Mouse (Mus musculus): ENCODE results near the gene Arhgef3.
A peak's percentile ranks its signal among the peaks of the same experiment; 100 is the strongest.
"Not testable (repeated sequence)": the region's sequence is repeated elsewhere in the genome, so short reads cannot be mapped to it uniquely, and the experiment has no call there.

Arhgef3 gene

DNA sequence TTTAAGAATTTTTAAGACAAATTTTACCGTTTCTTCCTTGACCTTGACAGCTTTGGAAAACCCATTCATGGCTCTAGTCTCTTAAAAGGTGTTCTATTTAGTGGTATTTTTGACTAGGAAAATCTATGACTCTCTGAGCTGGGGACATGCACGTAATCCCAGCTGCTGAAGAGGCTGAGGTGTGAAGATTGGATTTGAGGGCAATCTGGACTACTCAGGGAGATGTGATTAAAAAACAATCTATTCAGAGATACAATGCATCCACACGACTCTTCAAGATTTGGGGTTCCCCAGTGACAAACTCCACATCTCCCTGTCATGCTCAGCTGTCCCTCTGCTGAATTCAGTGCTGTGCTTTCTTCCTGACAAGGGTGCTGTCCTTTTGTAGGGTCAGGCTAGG is 84.4 kb downstream of the Arhgef3 start:
- peak; percentile 37 for DNase-seq

DNA sequence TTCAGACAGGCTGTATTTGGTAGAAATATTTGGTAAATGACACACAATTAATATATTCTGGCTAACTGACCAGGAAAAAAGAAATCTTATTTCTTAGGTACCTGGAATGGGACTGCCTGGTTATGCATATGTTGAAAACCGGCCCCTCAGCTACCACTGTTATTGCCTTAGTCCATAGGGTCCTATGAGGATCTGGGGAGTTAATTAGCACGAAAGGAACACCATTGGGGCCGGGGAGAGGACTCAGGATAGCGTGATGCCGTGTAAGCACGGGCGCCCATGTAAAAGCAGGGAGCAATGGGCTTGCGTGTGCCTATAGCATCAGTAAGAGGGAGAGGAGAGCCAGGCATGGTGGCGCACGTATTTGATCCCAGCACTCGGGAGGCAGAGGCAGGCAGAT is 85.2 kb downstream of the Arhgef3 start:
- no peak for DNase-seq

DNA sequence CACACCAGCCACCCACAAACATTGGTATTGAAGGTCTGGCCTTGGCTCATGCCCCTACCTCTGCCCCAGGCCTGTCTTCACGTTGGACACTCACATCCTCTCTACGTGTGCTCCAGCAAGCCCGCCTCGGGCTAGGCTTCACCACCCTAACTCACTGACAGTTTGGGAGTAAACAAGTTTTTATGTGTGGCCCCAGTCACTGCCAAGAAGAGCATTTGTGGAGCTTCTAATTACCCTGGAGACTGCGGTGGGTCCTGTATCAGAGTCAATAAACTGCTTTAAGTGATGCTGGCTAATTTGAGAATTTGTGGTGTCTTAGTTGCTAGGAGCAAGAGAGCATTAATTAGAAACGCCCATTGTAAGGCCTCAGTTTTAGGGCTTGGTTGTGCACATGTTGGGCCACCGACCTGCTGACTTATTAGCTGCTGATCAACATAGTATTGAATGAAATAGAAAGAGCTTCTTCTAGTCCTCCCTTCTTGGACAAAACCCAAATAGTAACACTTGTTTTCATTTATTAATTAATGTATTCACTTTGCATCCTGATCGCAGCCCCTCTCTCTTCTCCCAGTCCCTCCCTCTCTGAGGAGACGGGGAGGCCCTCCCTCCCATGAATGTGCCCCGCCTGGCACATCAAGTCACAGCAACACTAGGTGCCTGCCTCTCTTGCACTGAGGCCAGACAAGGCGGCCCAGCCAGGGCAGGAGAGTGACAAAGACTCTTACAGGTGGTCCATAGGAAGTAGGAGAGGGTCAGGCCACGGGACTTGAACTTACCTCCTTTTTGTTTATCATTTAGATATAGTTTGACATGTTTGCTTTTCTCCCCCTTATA is 86.3 kb downstream of the Arhgef3 start:
- DNase-seq = no peak

DNA sequence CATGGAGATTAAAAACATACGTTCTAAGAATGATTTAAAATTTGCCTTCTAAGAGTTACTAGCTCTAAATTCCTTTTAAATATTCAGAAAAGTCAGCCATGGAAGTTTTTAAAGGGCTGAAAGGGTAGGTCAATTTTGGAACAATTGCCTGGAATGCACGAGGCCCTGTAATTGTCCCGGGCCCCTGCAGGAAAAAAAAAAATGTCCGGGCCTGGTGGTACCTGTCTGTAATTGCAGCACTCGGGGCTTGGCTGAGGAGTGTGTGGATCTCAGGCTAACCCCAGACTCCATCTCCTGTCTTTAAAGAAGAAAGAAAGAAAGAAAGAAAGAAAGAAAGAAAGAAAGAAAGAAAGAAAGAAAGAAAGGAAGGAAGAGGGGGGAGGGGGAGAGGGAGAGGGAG is 87.1 kb downstream of the Arhgef3 start:
- no peak for DNase-seq

DNA sequence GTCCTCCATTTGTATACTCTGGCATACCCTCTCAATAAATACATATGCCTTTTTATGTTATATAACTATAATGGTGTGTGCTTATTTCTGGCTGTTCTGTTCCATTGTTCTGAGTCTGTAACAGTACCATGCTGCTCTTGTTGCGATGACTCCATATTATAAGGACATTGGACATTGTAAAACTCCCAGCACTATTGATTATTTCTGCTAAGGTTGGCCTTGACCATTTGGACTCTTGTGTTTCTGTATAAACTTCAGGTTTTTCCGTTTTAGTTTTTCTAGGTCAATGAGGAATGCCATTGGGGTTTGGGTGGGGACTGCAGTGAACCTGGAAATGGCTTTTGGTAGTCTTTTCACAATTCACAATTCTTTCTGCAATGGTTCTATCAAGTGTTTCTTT is 90.0 kb downstream of the Arhgef3 start:
- DNase-seq = no peak

DNA sequence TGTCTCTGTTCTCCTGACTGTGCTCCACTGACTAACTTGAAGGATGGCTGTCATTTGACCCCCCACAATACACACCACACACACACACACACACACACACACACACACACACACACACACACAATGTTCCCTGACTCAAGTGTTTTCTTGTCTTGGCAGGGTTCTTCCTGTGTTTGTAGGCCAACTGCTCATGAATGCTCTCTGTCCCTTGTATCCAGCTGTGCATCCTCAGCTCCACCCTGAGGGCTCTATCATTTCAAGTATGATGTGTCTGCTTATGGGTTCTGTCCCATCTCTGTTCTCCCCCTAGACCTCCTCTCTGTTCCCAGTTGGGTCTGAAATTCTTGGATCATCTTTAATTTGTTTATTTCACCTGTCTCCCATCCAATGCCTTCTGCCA is 91.7 kb downstream of the Arhgef3 start:
- no peak for DNase-seq

DNA sequence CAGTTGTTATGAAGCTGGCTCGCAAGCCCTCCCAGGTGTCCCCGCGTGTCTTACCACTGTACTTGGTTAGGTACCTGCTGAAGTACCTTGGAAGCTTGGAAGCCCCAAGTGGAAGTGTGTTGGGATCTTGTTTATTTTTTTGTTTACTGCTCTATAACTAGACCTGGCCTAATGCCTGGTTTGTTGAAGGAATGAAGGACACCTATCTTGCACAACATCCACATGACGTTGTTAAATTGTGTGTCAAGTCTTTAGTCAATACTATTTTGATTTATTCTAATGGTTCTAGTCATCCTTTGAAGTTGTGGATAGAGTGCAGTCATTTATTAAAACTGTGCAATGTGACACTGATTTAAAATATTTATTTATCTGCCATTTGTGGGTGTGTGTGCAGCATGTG is 94.8 kb downstream of the Arhgef3 start:
- no peak for DNase-seq

DNA sequence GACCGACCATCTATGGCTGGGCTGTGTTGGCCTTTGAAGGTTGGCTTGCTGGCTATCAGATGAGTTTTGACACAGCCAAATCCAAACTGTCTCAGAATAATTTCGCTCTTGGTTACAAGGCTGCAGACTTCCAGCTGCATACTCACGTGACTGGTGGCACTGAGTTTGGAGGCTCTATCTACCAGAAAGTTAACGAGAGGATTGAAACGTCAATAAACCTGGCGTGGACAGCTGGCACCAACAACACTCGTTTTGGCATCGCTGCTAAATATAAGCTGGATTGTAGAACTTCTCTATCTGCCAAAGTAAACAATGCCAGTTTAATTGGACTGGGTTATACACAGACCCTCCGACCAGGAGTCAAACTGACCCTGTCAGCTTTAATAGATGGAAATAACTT is 96.1 kb downstream of the Arhgef3 start:
- DNase-seq = not testable (repeated sequence)

DNA sequence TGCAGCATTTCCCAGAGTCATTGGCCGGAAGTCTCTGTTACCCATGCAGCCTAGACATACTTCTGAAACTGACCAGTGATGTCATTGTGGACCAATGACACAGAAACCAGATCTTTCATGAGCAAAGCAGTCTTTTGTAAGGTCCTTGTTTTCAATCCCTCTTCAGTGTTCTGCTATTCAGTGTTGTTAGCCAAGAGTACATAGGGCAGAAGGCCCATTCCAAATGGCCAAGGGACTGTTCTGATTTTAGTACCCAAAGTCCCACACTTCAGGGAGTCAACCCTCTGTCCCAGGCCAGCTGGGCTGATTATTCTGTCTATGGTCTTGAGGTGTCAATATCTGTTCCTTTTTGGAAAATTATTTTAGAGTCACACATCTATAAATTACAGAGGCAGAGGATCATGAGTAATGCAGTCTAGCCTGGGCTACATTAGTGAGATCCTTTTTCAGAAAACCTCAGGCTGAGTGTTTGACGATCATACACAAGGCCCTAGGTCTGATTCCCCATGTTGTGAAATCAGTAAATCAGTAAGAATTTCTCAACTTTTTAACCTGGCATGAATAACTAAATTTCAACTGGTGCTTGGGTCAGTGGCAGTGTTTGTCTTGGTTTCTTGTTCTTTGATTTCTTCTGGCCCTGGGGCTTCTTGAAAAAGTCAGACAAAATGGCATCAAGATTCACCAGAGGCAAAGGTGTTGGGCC is 97.2 kb downstream of the Arhgef3 start:
- no peak for DNase-seq

DNA sequence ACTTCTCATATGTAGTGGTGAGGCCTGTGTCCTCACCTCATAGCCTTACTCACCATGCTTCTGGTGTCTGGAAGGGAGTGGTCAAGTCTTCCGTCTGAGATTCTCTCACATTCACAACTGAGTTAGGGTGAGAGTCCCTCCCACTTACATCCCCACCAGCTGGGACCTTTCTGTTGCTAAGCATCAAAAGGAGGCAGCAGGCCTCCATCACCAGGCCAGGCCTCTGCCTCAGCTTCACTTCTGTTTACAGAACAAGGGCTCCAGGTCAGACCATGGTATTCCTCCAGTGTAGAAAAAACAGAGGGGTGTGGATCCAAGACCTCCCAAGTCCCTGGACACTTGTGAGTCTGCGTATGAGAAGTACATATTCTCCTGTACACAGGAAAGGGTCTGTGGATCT is 99.5 kb downstream of the Arhgef3 start:
- no peak for DNase-seq

DNA sequence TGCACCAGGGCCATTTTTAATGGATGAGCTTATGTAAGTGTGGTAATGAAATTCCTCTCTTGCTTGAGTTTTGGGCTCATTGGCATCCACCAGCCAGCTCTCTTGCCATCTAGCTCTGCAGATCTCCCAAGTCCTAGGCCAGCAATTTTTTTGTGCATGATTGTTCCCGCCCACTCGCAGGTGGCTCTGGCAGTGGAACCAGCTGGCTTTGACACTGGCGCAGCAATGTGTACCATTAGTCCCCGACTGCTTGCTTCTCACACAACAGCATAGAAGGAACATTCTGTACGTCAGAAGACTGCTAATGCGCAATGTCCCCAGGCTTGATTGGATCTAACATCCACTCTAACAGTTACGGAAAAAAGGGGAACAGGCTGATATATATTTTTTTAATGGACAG is 105.0 kb downstream of the Arhgef3 start:
- peak; percentile 97 for DNase-seq

DNA sequence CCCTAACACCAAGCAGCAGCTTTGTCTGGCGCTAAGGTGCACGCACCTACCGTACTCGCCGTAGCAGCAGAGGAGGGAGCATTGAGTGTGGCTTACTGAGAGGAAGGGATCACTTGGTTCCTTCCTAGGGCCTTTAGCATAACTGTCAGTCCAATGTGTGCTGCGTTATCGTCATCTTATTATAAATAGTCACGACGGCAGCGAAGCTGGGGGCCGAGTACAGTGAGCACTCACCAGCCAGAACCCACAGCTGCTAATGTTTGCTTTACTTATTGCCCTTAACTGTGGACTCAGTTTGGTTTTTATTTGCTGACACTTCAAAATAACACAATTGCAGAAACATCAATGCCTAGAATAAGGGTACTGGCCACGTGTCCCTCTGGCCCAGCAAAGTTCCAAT is 105.6 kb downstream of the Arhgef3 start:
- no peak for DNase-seq

DNA sequence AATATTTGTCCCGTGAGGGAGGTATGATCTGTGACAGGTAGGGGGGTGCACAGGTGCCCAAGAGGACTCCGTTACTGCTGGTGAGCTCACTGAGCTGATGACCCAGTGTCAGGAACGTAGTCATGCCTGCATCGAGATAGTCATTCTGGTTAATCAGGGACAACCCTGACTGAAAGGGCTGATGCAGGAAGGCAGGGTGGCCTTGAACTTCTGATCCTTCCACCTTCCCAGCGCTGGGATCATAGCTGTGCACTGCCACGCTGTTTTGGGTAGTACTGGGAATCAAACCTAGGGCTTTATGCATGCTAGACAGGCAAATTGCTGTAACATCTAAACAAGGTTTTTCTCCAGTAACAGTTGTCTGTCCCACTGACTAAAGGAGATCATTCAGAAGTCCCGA is 109.9 kb downstream of the Arhgef3 start:
- DNase-seq = no peak

DNA sequence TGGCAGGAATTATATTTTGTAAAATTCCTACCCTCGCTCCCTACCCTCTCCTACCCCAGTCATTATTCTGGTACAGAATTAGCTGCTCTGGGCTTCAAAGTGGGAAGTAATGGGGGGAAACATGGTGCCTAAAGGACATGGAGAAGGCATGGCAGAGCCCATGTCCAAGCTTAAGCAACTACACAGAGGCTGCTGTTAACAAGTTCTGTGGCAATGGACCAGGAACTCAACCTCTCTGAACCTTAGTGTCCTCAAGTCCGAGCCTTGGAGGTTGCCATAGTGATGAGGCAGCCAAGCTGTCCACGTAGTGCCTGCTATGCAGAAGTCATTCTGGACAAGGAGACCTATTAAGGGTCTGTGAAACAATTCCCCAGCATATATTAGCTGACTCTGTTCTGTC is 111.6 kb downstream of the Arhgef3 start:
- DNase-seq = no peak

DNA sequence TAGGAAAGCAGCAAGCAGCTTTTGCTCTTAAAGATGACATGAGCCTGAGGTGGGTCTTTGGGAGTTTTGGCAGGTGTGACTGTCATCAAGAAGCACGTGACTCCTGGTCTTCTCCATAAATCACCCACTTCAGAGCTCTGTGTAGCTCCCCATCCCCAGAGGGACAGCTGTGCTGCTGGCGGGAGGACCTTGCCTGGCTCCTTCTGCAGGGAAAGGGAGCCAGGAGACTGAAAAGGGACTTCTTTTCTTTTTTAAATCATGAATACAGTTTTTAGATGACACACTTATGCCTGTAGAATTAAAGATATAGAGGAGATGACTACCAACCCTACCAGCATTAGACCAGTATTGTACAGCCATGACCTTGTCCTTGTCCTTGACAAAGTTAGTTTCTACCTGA is 113.6 kb downstream of the Arhgef3 start:
- no peak for DNase-seq

DNA sequence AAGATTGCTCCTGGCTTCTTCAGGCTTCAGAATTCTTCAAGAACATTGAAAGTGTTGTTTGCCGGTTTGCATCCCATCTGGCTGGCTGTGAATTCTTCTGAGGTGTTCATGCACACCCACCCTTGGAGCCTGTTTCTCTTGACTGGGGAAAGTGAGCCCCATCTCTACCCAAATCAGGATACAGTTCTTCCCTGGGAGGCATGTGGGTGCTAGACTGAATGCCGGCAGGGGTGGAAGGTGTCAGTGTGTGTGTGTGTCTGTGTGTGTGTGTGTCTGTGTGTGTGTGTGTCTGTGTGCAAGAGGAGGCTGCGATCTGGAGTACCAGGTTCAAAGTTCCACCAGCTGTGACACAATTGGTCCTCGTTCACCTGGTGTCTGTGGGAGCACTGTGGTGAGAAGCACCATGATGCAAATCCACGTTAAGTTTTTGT is 114.3 kb downstream of the Arhgef3 start:
- DNase-seq = peak; percentile 66

DNA sequence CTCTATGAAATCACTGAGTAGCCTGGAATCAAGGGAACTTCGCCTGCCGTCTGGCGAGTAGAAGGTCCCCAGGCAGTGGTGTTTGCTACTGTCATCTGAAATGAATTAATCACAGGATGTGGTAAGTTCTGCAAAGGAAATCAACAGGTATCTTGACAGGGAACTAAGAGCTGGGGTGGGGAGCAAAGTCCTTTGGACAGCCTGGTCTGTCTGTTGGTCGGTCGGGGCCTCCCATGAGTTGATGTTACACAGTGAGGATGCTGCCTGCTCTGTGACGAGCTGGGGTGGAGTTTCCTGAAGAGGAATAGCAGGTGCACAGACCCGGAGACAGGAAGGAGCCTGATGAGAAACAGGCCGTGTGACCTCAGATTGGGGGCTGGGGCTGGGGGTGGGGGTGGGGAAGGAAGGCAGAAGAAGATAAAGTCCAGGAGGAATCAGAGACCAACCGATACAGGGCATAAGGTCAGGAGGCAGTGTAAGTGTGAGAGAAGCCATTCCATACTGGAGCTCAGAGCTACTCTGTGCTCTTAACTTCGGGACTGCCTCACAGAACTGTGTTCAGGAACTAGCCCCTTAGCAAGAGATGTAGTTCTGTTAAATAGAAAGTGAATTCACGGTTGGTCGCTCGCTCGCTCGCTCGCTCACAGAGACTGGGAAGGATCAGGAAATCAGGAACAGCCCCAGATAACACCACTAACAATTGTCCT is 114.9 kb downstream of the Arhgef3 start:
- no peak for DNase-seq

DNA sequence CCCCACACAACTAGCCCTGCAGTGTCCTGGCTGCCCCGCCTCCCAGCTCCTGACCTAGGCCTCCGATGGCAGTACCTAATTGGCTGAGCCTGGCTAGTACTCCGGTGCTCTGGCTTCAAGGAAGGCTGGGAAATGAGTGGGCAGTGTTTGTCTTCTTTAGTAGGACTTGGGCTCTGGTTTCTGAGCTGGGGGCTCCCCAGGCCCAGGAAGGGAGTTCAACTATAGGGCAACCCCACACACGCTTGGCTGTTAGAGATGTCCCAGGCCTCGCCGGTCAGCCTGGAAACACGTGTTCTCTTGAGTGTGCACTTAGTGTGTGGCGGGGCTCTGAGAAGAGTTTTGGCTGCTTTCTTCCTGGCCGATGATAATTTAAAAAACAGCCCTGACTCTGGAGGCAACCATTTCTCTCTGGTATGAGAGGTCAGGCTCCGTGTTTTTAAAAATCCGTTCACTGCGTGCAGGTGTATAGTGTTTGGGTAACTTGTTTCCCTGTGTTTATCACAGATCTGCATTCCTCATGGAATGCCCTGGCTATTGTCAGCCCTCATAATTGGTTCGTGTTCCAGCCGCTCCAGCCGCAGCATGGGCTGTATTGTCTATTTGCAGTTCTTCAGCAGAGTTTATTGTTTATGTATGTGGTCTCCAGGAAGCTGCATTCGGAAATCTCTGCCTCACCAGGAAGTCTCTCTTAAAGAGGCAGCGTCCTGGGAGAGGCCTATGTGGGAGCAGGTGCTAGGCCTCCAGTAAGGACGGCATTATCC is 115.7 kb downstream of the Arhgef3 start:
- DNase-seq = no peak

DNA sequence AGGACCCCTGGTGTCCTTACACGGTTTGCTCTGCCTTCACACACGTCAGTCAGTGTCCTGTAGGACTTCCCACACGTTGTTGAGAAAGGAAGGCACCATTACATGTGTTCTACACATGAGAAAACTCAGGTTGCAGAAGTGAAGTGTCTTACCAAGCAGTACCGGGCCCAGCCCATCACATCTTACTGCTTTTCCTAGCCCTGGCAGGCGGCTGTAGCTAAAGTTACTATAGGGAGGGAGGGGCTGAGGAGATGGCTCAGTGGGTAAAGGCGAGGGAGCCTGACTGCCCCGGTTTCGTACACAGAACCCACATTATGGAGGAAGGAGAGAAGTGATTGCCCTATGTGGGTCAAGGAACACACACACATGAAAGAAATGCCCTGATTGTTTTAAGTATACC is 116.8 kb downstream of the Arhgef3 start:
- no peak for DNase-seq

DNA sequence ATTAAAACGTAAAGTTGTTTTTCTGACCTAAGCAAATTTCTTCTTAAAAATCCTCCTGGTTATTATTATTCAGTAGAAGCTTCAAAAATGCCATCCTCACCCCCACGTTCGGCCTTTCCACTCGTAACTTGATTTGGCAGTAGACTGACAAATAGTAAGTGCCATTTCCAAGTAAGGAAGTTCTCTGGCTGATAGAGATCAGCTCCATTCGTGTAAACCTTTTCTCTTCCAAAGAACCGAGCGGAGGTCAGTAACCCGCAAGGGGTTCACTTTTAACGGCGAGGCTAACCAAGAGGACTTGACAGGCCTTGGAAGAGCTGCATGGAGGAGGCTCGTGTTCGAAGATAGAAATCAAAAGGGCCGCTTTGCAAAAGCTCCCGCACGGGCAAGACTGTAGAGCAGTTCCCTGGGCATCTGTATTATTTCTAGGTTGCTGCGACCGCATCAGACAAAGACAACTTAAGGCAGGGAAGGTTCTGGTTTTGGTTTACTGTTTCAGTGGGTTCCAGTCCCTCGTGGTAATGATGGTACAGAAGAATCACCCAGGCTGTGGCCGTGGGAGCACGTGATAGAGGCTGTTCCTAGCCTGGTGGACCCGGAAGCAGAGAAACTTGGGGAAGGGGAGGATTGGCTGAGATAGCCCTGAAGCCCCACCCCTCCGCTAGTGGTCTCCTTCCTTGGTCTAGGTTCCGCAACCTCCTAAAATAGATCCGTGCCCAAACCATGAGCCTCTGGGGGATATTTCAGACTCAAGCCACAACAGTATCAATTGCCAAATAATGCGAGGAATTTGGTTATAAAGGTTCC is 117.5 kb downstream of the Arhgef3 start:
- DNase-seq = no peak

DNA sequence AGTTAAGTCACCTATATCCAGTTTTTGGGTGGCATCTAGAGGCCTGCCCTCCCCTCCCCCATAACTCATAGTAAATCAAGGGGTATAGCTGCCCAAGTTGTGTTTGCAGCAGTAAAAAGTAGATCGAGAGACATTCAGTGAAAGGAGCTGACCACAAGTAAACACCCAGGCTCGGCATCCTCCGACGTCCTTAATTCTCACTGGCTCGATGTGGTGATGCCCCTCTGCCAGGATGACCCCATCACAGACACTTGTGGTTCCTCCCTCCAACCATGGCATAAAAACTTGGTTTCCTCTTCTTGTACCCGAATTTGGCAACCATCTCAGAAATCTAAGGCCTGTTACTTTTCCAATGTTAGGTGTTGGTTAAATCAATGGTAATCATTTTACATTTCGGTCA is 118.4 kb downstream of the Arhgef3 start:
- DNase-seq = no peak

DNA sequence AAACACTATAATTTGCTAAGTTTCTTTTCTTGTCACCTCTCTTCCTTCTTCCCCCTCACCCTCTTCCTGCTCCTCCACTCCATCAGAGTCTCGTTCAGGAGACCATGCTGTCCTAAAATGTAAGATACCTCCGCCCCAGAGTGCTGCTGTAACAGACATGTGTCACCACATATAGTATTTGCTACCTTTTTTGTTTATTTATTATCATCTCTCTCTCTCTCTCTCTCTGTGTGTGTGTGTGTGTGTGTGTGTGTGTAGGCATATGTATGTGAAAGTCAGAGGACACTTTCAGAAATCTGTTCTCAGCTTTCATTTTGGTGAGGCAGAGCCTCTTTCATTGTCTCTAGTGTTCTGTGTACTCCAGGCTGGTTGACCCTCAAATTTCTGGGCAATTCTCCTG is 119.0 kb downstream of the Arhgef3 start:
- no peak for DNase-seq

Measured in layer of hippocampus, adult 9-11 months (tissue).